Mouse (Mus musculus) erythroblast, embryonic 14.5 days (primary cell): Measurements from ENCODE around the gene Trim46. TPM values are rescaled to one million over a fixed set of nuclear protein-coding genes. Genes with fewer than 3 reads are reported as not detected.

Experiments
- H3K27me3 ChIP-seq: 2 replicates; pipeline ENCODE4 v1.6.1; 2012; ENCODE audit warnings: inconsistent platforms; ENCODE audit not compliant: control insufficient read depth
- H3K36me3 ChIP-seq: 2 replicates; pipeline ENCODE4 v1.6.1; 2012; ENCODE audit warnings: mild to moderate bottlenecking, inconsistent platforms; ENCODE audit not compliant: control insufficient read depth
- H3K4me1 ChIP-seq: 2 replicates; pipeline ENCODE4 v1.6.1; 2012; ENCODE audit warnings: inconsistent platforms; ENCODE audit not compliant: control insufficient read depth
- H3K4me3 ChIP-seq: replicated peaks from 2 replicates; pipeline ENCODE3; 2012; ENCODE audit warnings: moderate library complexity, mild to moderate bottlenecking, inconsistent platforms
- H3K9me3 ChIP-seq: 2 replicates; pipeline ENCODE4 v1.6.1; 2012; ENCODE audit warnings: low read length, inconsistent platforms, mixed read lengths; ENCODE audit not compliant: control insufficient read depth
- GATA1 ChIP-seq: IDR thresholded peaks from 2 replicates; pipeline ENCODE4 v1.6.1; 2012; ENCODE audit warnings: low read length, inconsistent platforms, mixed read lengths
- TAL1 ChIP-seq: IDR thresholded peaks from 3 replicates; pipeline ENCODE4 v1.6.1; 2012; ENCODE audit warnings: low read length, inconsistent platforms, mixed read lengths
- polyA plus RNA-seq: library from polyadenylated mRNA; stranded (reverse); fragments of >175 nt; gene quantifications from 2 replicates; pipeline ENCODE4 v1.2.3, GENCODE M21; 2012

The Trim46 gene
- polyA plus RNA-seq, 1 experiment: 0.02 TPM

DNA sequence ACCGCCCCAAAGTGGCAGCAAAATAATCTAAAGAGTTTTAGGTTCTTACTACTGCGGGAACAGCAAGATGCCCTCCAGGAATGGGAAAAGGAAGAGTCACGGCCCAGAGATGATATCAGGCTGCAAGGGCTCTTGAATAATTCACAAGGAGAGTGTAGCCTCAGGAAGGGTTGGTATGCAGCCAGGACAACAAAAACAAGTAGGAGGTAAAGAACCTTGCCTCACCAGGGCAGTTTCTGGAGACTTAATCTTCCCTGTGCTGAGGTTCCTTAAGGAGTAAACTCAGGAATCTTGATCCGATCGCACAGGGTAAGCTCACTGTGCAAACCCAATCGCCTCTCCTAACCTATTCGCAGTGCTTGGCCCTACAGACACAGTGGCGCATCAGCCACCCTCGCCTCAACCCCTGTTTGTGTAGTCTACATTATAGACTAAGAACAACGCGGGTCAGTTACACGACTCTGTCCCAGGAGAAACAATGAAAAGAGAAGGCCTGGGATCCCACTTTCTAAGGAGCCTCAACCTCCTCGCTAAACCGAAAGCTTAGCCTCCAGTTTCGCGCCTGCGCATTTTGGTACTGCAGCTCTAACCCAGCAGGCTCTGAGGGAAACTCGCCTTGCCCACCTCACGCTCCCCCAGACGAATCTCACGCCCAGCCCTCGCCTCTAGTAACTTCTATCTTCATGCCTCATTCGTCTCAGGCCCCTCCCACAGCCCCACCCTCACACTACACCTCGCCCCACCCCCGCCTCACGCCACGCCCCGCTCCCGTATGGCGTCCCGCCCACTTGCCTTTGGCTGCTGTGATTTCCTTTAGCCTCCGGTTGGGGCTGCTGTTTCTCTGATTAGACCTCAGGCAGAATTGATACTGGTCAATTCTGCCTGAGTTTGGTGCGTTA, 49.9 kb downstream of the Trim46 start:
- TF ChIP-seq TAL1 (no peak), GATA1 (no peak)
- Histone ChIP-seq H3K4me3 (peak overlapping the region; percentile 64), H3K27me3 (peaks cover 11% of the 10 kb centered on the region), H3K4me1 (peaks cover 23% of the 10 kb centered on the region), H3K36me3 (no peaks in the 10 kb centered on the region), H3K9me3 (no peaks in the 10 kb centered on the region)

DNA sequence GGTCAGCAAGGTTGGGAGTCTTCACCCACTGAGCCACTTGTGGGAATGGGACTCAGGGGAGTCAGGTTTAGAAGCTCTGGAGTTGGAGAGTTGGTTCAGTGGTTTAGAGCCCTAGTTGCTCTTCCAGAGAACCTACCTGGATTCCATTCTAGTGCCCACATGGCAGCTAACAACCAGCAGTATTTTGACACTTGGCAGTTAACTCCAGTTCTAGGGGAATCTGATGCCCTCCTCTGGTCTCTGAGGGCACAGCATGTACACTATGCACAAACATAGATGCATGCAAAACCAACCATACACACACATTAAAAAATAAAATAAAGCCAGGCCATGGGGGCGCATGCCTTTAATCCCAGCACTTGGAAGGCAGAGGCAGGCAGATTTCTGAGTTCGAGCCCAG, 52.3 kb downstream of the Trim46 start:
- Histone ChIP-seq H3K9me3 (no peaks in the 10 kb centered on the region), H3K4me3 (no peak overlapping the region), H3K36me3 (no peaks in the 10 kb centered on the region), H3K4me1 (peaks cover 23% of the 10 kb centered on the region), H3K27me3 (peaks cover 23% of the 10 kb centered on the region)
- no peak for TF ChIP-seq GATA1
- no peak for TF ChIP-seq TAL1

DNA sequence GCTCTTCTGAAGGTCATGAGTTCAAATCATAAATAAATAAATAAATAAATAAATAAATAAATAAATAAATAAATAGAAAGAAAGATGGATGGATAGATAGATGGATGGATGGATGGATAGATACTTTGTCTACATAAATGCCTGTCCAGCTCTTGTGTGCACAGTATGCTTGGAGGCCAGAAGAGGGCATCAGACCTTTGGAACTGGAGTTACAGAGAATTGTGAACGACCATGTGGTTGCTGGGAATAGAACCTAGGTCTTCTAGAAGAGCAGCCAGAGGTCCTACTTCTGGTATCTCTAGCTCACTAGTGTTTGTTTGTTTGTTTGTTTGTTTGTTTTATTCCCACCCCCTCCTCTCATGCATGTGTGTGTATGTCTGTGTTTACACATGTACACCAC, 52.8 kb downstream of the Trim46 start:
- Histone ChIP-seq H3K4me3 (no peak overlapping the region), H3K36me3 (no peaks in the 10 kb centered on the region)
- TF ChIP-seq TAL1: no peak
- no peak for TF ChIP-seq GATA1

DNA sequence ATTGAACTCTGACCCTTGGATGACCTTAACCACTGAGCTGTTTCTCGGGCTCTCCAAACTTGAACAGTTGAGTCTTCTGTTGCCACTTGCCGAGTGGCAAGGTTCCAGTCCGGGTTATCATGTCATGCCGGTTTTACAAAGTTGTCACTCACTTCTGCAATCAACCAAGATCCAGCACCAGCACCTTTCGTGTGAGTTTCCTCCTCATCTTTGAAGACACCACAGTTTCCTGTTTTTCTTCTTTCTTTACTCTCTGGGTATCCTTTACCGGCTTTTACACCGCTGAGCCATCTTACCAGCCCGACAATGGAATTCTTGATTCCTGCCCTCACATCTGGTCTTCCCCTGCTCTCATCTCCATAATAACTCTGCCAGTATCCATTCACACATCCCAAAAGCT, 55.7 kb downstream of the Trim46 start:
- H3K9me3 ChIP-seq: no peaks in the 10 kb centered on the region
- no peak overlapping the region for H3K4me3 ChIP-seq
- H3K4me1 ChIP-seq: peaks cover 13% of the 10 kb centered on the region
- peaks cover 21% of the 10 kb centered on the region for H3K27me3 ChIP-seq
- no peaks in the 10 kb centered on the region for H3K36me3 ChIP-seq
- TF ChIP-seq GATA1 (no peak), TAL1 (no peak)

More for the DNA sequence above, 52.8 kb downstream of the Trim46 start:
- peaks cover 26% of the 10 kb centered on the region for H3K27me3 ChIP-seq
- H3K9me3 ChIP-seq: no peaks in the 10 kb centered on the region
- H3K4me1 ChIP-seq: peaks cover 23% of the 10 kb centered on the region

DNA sequence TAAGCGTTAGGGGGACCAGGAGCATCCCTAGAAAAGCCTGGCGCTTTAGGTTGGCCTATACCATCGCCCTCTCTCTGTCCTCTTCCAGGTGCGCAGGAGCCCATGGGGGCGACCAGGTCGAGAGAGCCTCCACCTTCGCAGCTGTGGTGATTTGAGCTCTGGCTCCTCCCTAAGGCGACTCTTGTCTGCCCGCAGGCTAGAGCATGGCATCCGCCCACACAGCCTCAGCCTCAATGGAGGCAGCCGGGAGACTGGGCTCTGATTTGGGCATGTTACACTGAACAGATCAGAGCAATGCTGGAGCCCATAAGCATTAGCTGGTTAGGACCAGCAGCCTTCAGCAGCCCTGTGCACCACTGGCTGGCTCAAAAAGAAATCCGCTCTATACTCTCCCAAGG, 57.6 kb downstream of the Trim46 start:
- peaks cover 21% of the 10 kb centered on the region for H3K27me3 ChIP-seq
- TF ChIP-seq TAL1 (no peak), GATA1 (no peak)
- H3K4me1 ChIP-seq: peaks cover 16% of the 10 kb centered on the region
- no peaks in the 10 kb centered on the region for H3K9me3 ChIP-seq
- no peak overlapping the region for H3K4me3 ChIP-seq
- H3K36me3 ChIP-seq: no peaks in the 10 kb centered on the region

DNA sequence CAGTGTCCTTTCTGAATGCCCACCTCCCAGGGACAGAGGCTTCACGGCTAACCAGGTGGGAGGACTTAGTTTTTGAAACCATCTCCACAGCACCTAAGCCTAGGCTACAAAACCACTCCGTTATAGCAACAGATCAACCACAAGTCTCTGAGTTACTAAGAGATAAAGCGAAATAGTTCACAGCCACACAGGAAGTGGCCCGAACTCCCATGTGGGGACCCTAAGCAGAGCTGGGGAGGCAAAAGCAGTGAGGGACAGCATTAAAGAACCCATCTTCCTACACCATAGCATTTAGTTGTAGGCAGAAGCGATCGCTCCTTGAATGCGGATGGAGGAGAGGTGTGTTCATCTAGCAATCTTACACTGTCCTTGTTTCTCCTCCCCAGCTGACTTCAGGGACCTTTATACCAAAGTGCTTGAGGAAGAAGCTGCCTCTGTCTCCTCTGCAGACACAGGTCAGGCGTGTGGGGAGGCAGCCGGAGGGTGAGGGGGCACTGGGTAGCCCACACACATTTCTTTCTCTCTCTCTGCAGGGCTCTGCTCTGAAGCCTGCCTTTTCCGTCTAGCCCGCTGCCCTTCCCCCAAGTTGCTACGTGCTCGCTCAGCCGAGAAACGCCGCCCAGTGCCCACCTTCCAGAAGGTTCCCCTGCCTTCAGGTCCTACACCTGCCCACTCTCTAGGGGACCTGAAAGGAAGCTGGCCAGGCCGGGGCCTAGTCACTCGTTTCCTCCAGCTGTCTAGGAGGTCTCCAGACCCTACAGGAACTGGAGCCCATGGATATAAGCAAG, 58.2 kb downstream of the Trim46 start:
- Histone ChIP-seq H3K4me3 (no peak overlapping the region), H3K36me3 (peaks cover under 1% of the 10 kb centered on the region), H3K4me1 (peaks cover 22% of the 10 kb centered on the region), H3K27me3 (peaks cover 21% of the 10 kb centered on the region), H3K9me3 (no peaks in the 10 kb centered on the region)
- TF ChIP-seq TAL1 (no peak), GATA1 (no peak)

DNA sequence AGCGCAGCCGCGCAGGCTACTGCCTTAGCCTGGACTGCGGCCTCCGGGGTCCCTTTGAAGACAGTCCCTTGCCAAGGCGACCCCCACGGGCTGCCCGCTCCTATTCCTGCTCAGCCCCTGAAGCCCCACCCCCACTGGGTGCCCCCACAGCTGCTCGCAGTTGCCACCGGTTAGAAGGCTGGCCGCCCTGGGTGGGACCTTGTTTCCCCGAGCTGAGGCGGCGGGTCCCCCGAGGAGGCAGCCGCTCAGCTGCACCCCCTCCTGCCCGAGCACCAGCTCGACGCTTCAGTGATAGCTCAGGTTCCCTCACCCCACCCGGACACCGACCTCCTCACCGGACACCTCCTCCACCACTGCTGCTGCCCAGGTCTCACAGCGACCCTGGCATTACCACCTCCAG, 58.9 kb downstream of the Trim46 start:
- Histone ChIP-seq H3K27me3 (peaks cover 21% of the 10 kb centered on the region), H3K36me3 (peaks cover 7% of the 10 kb centered on the region), H3K9me3 (no peaks in the 10 kb centered on the region), H3K4me1 (peaks cover 29% of the 10 kb centered on the region), H3K4me3 (no peak overlapping the region)
- TF ChIP-seq TAL1 (no peak), GATA1 (no peak)

Other genes starting within 250 kb of the Trim46 start
- 0.34 and 0.49 TPM in 2 replicates for gene Rusc1, start 153.0 kb downstream of the Trim46 start, polyA plus RNA-seq
- gene Gm43738, start 145.2 kb downstream of the Trim46 start, polyA plus RNA-seq: 0.09 TPM in 1 of 2 replicates, not detected in the other
- 1.1 and 1.3 TPM in 2 replicates for gene Fdps, start 144.3 kb downstream of the Trim46 start, polyA plus RNA-seq
- 50.9 and 55.5 TPM in 2 replicates for gene Pklr, start 110.2 kb downstream of the Trim46 start, polyA plus RNA-seq
- gene Hcn3, start 86.1 kb downstream of the Trim46 start, polyA plus RNA-seq: 0.02 TPM in 2 replicates
- gene Clk2, start 81.5 kb downstream of the Trim46 start, polyA plus RNA-seq: 2.4 and 3.0 TPM in 2 replicates
- 18.8 and 19.5 TPM in 2 replicates for gene Scamp3, start 68.8 kb downstream of the Trim46 start, polyA plus RNA-seq
- gene Fam189b, start 63.2 kb downstream of the Trim46 start, polyA plus RNA-seq: 0.60 and 0.84 TPM in 2 replicates
- gene Gba, start 43.4 kb downstream of the Trim46 start, polyA plus RNA-seq: 0.40 and 0.57 TPM in 2 replicates
- gene Thbs3, start 31.1 kb downstream of the Trim46 start, polyA plus RNA-seq: 0.03 and 0.04 TPM in 2 replicates
- 29.8 and 31.7 TPM in 2 replicates for gene Mtx1, start 19.2 kb downstream of the Trim46 start, polyA plus RNA-seq
- gene Muc1, start 17.3 kb downstream of the Trim46 start, polyA plus RNA-seq: not detected in 2 replicates
- gene Krtcap2, start 343 bp downstream of the Trim46 start, polyA plus RNA-seq: 4.0 and 4.8 TPM in 2 replicates
- gene Dpm3, start 13.0 kb upstream of the Trim46 start, polyA plus RNA-seq: 25.2 and 26.1 TPM in 2 replicates
- gene Slc50a1, start 24.3 kb upstream of the Trim46 start, polyA plus RNA-seq: 0.07 and 0.18 TPM in 2 replicates
- 0.03 and 0.04 TPM in 2 replicates for gene Efna1, start 34.8 kb upstream of the Trim46 start, polyA plus RNA-seq
- not detected in 2 replicates for gene Efna3, start 76.7 kb upstream of the Trim46 start, polyA plus RNA-seq
- gene Efna4, start 91.7 kb upstream of the Trim46 start, polyA plus RNA-seq: not detected in 2 replicates
- gene Adam15, start 103.7 kb upstream of the Trim46 start, polyA plus RNA-seq: 0.50 and 0.70 TPM in 2 replicates
- not detected in 2 replicates for gene Dcst2, start 115.7 kb upstream of the Trim46 start, polyA plus RNA-seq
- 0.10 TPM in 1 of 2 replicates, not detected in the other for gene Dcst1, start 118.9 kb upstream of the Trim46 start, polyA plus RNA-seq
- 0.38 and 0.46 TPM in 2 replicates for gene Zbtb7b, start 148.5 kb upstream of the Trim46 start, polyA plus RNA-seq
- gene Lenep, start 156.5 kb upstream of the Trim46 start, polyA plus RNA-seq: 0.04 TPM in 1 of 2 replicates, not detected in the other
- 1.3 and 1.6 TPM in 2 replicates for gene Flad1, start 165.6 kb upstream of the Trim46 start, polyA plus RNA-seq
- 6.9 and 7.4 TPM in 2 replicates for gene Cks1b, start 172.1 kb upstream of the Trim46 start, polyA plus RNA-seq
- 11.4 and 12.7 TPM in 2 replicates for gene Shc1, start 172.1 kb upstream of the Trim46 start, polyA plus RNA-seq
- gene Pygo2, start 183.9 kb upstream of the Trim46 start, polyA plus RNA-seq: 5.9 TPM in 2 replicates
- 0.13 and 0.21 TPM in 2 replicates for gene Pbxip1, start 190.4 kb upstream of the Trim46 start, polyA plus RNA-seq
- gene Pmvk, start 208.2 kb upstream of the Trim46 start, polyA plus RNA-seq: 1.3 and 1.4 TPM in 2 replicates